Comparison of ENCODE assay signal across 8 mouse cellular contexts in the genomic region with DNA sequence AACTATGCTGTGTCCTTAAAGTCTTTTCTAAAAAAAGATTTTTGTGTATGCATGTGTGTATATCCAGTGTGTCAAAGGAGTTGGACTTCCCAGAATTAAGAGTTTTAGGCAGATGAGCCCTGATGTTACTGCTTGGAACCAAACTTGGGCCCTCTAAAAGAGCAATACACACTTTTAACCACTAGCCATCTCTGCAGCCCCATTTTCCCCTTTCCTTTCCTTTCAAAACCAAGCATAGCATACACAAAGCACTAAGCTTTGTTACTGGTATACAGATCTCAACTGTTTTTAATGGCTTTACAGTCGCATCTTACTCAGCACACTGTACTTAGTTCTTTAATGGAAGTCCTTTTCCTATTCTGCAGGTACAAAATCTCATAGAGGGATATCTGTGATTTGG. TPM values are rescaled to one million over a fixed set of nuclear protein-coding genes. Genes with fewer than 3 reads are reported as not detected.
DNase-seq lines count a peak whose midpoint lies in the region; ATAC-seq and TF ChIP-seq lines count a peak whose summit lies in the region.

No protein-coding gene starts in this region.

- H3K9me3 ChIP-seq in heart, embryonic 10.5 days: no peaks in the 10 kb centered on the region
- no peaks in the 10 kb centered on the region for H3K9me3 ChIP-seq in ES-Bruce4 (replicated peaks; ENCODE audit: control insufficient read depth, insufficient read depth, low read length, poor library complexity, severe bottlenecking)
- H3K9me3 ChIP-seq in forebrain, postnatal 0 days (ENCODE audit: low read length): no peaks in the 10 kb centered on the region

- peaks cover 30% of the 10 kb centered on the region for H3K36me3 ChIP-seq in heart, embryonic 10.5 days
- H3K36me3 ChIP-seq in ES-Bruce4 (ENCODE audit: control insufficient read depth, insufficient read depth, low read length, poor library complexity, severe bottlenecking): peaks cover 2% of the 10 kb centered on the region; the same call in 1 of the 2 replicates
- H3K36me3 ChIP-seq in forebrain, postnatal 0 days (ENCODE audit: insufficient read depth): peaks cover 32% of the 10 kb centered on the region
- peaks cover 9% of the 10 kb centered on the region; the same call in 1 of the 2 replicates for H3K36me3 ChIP-seq in macrophage (ENCODE audit: inconsistent target)

- WGBS in heart, embryonic 10.5 days: 91% methylated on average over 1 of the region's 1 CpGs
- 88% methylated on average over 1 of the region's 1 CpGs for WGBS in forebrain, postnatal 0 days
- WGBS in macrophage (ENCODE audit: missing documents): 86% methylated on average over 1 of the region's 1 CpGs

- DNase-seq in heart, embryonic 10.5 days (ENCODE audit: low spot score): peak; percentile 57
- no peak for DNase-seq in heart, postnatal 4 days
- DNase-seq in forebrain, postnatal 0 days: no peak
- DNase-seq in gastrocnemius, postnatal 10 days: no peak
- no peak for DNase-seq in spleen, adult 18-20 months
- DNase-seq in spleen, postnatal 4 days (ENCODE audit: low spot score in 2 of 2): no peak

- H3K4me2 ChIP-seq in forebrain, postnatal 0 days (ENCODE audit: low read depth): peak overlapping the region; percentile 62

- no peak for ATAC-seq in forebrain, postnatal 0 days

- H3K27ac ChIP-seq in heart, embryonic 10.5 days: peak overlapping the region; percentile 99; the same call in 1 of the 2 replicates
- H3K27ac ChIP-seq in ES-Bruce4 (ENCODE audit: insufficient read depth, low read length) (no peak overlapping the region), macrophage (peak overlapping the region; percentile 96)
- peak overlapping the region; percentile 82 for H3K27ac ChIP-seq in forebrain, postnatal 0 days (ENCODE audit: low read depth, low read length)

- H3K9ac ChIP-seq in ES-Bruce4 (ENCODE audit: low read depth, poor library complexity, severe bottlenecking): peak overlapping the region; percentile 67
- H3K9ac ChIP-seq in forebrain, postnatal 0 days: peak overlapping the region; percentile 72

- no peaks in the 10 kb centered on the region for H3K27me3 ChIP-seq in heart, embryonic 10.5 days (ENCODE audit: insufficient read depth, poor library complexity, severe bottlenecking)
- no peaks in the 10 kb centered on the region for H3K27me3 ChIP-seq in ES-Bruce4 (ENCODE audit: control insufficient read depth, insufficient read depth, low read length, poor library complexity, severe bottlenecking)
- H3K27me3 ChIP-seq in forebrain, postnatal 0 days (ENCODE audit: insufficient read depth, low read length): no peaks in the 10 kb centered on the region

- H3K4me3 ChIP-seq in heart, embryonic 10.5 days: peak overlapping the region; percentile 90
- H3K4me3 ChIP-seq in ES-Bruce4 (ENCODE audit: low read depth, low read length): no peak overlapping the region; the same call in 1 of the 2 replicates
- peak overlapping the region; percentile 52 for H3K4me3 ChIP-seq in forebrain, postnatal 0 days (ENCODE audit: low read depth, low read length)
- H3K4me3 ChIP-seq in macrophage (ENCODE audit: inconsistent target): peak overlapping the region; percentile 89

- H3K4me1 ChIP-seq in heart, embryonic 10.5 days: peaks cover 9% of the 10 kb centered on the region; the same call in 1 of the 2 replicates
- H3K4me1 ChIP-seq in ES-Bruce4 (ENCODE audit: control insufficient read depth, insufficient read depth, low read length): no peaks in the 10 kb centered on the region
- H3K4me1 ChIP-seq in forebrain, postnatal 0 days (ENCODE audit: insufficient read depth): peaks cover 7% of the 10 kb centered on the region

- no peak for TF ChIP-seq POLR2A in ES-Bruce4 (IDR thresholded peaks at IDR 0.05; ENCODE audit: insufficient read depth, low read length)

- TF ChIP-seq CTCF in ES-Bruce4 (IDR thresholded peaks at IDR 0.05; ENCODE audit: low read depth, low read length): no peak
- no peak for TF ChIP-seq CTCF in forebrain, postnatal 0 days (IDR thresholded peaks at IDR 0.05; ENCODE audit: low read depth)

- TF ChIP-seq EP300 in ES-Bruce4 (IDR thresholded peaks at IDR 0.05; ENCODE audit: insufficient read depth, low read depth, low read length): no peak

- peaks cover 17% of the 10 kb centered on the region for H3K79me2 ChIP-seq in macrophage (ENCODE audit: inconsistent target)

RNA-seq across cellular contexts. Expression of a gene that starts 1.4 kb away (rescaled TPM):
- 16.6 and 18.0 TPM in 2 replicates for polyA plus RNA-seq in heart, embryonic 10.5 days (2016; fragmentation: Nextera tagmentation; extraction: Ambion mirVana)
- 10 to 100 TPM; 10.4 to 11.2 TPM for total RNA-seq in heart, postnatal 4 days (2021)
- polyA plus RNA-seq in ES-Bruce4 (2011; ENCODE audit: insufficient read depth, insufficient read length, low read depth, missing spikeins) (12.6 and 13.6 TPM in 2 replicates), macrophage (2018) (8.0 to 12.3 TPM (median 8.9 TPM) in 3 replicates)
- 20.5 and 24.8 TPM in 2 replicates for total RNA-seq in forebrain, postnatal 0 days (2014; rRNA removed)
- 19.6 and 21.9 TPM in 2 replicates for polyA plus RNA-seq in forebrain, postnatal 0 days (2015; fragmentation: Nextera tagmentation; extraction: Ambion mirVana)
- total RNA-seq in macrophage (2018; cell fraction: chromatin; rRNA removed): 10 to 100 TPM in 18 of 26 experiments, 1 to 10 TPM in 8; 3.5 to 42.6 (median 15.7) TPM
- total RNA-seq in macrophage (2018; cell fraction: cytosol; rRNA removed): 10 to 100 TPM in 8 of 26 experiments, 1 to 10 TPM in 18; 3.0 to 14.3 (median 9.1) TPM
- 10 to 100 TPM in 14 of 26 experiments, 1 to 10 TPM in 12; 2.6 to 39.4 (median 12.5) TPM for total RNA-seq in macrophage (2018; cell fraction: nucleus; rRNA removed)
- total RNA-seq in gastrocnemius, postnatal 10 days (2021): 1 to 10 TPM; 8.7 to 9.8 TPM

RNA-seq across cellular contexts. Expression of a gene that starts 13.1 kb away (rescaled TPM):
- 1.1 TPM in 1 of 2 replicates, not detected in the other for polyA plus RNA-seq in heart, embryonic 10.5 days (2016; fragmentation: Nextera tagmentation; extraction: Ambion mirVana)
- total RNA-seq in heart, postnatal 4 days (2021): not detected
- not detected in 2 replicates for polyA plus RNA-seq in ES-Bruce4 (2011; ENCODE audit: insufficient read depth, insufficient read length, low read depth, missing spikeins)
- total RNA-seq in forebrain, postnatal 0 days (2014; rRNA removed): not detected in 2 replicates
- polyA plus RNA-seq in forebrain, postnatal 0 days (2015; fragmentation: Nextera tagmentation; extraction: Ambion mirVana): 0.67 and 2.0 TPM in 2 replicates
- total RNA-seq in macrophage (2018; cell fraction: chromatin; rRNA removed): 1 to 10 TPM in 9 of 26 experiments, not detected in 17; 1.1 to 4.0 (median 2.0) TPM
- total RNA-seq in macrophage (2018; cell fraction: cytosol; rRNA removed): under 1 TPM in 2 of 26 experiments, not detected in 24; 0.20 to 0.31 TPM
- 1 to 10 TPM in 2 of 26 experiments, under 1 TPM in 1, not detected in 23; 0.78 to 2.1 (median 1.0) TPM for total RNA-seq in macrophage (2018; cell fraction: nucleus; rRNA removed)
- polyA plus RNA-seq in macrophage (2018): not detected in 3 replicates
- total RNA-seq in gastrocnemius, postnatal 10 days (2021): not detected

RNA-seq across cellular contexts. Expression of a gene that starts 35.5 kb away (rescaled TPM):
- polyA plus RNA-seq in heart, embryonic 10.5 days (2016; fragmentation: Nextera tagmentation; extraction: Ambion mirVana): 144 and 177 TPM in 2 replicates
- 10 to 100 TPM; 60.2 to 62.3 TPM for total RNA-seq in heart, postnatal 4 days (2021)
- polyA plus RNA-seq in ES-Bruce4 (2011; ENCODE audit: insufficient read depth, insufficient read length, low read depth, missing spikeins) (79.7 and 81.2 TPM in 2 replicates), macrophage (2018) (11.3 to 18.2 TPM (median 14.0 TPM) in 3 replicates)
- total RNA-seq in forebrain, postnatal 0 days (2014; rRNA removed): 201 and 252 TPM in 2 replicates
- 150 and 191 TPM in 2 replicates for polyA plus RNA-seq in forebrain, postnatal 0 days (2015; fragmentation: Nextera tagmentation; extraction: Ambion mirVana)
- 100 to 1,000 TPM in 19 of 26 experiments, 10 to 100 TPM in 7; 49.4 to 334 (median 192) TPM for total RNA-seq in macrophage (2018; cell fraction: chromatin; rRNA removed)
- total RNA-seq in macrophage (2018; cell fraction: cytosol; rRNA removed): 10 to 100 TPM in 11 of 26 experiments, 1 to 10 TPM in 15; 4.2 to 21.6 (median 9.6) TPM
- total RNA-seq in macrophage (2018; cell fraction: nucleus; rRNA removed): 100 to 1,000 TPM in 11 of 26 experiments, 10 to 100 TPM in 15; 27.4 to 211 (median 85.4) TPM
- total RNA-seq in gastrocnemius, postnatal 10 days (2021): 10 to 100 TPM; 34.0 to 50.1 TPM

RNA-seq across cellular contexts. Expression of a gene that starts 42.6 kb away (rescaled TPM):
- 55.4 and 57.8 TPM in 2 replicates for polyA plus RNA-seq in heart, embryonic 10.5 days (2016; fragmentation: Nextera tagmentation; extraction: Ambion mirVana)
- total RNA-seq in heart, postnatal 4 days (2021): 10 to 100 TPM; 52.5 TPM
- polyA plus RNA-seq in ES-Bruce4 (2011; ENCODE audit: insufficient read depth, insufficient read length, low read depth, missing spikeins): 50.1 and 51.7 TPM in 2 replicates
- 105 and 113 TPM in 2 replicates for total RNA-seq in forebrain, postnatal 0 days (2014; rRNA removed)
- polyA plus RNA-seq in forebrain, postnatal 0 days (2015; fragmentation: Nextera tagmentation; extraction: Ambion mirVana): 90.1 and 99.2 TPM in 2 replicates
- total RNA-seq in macrophage (2018; cell fraction: chromatin; rRNA removed): 10 to 100 TPM in 19 of 26 experiments, 1 to 10 TPM in 7; 4.0 to 68.5 (median 23.6) TPM
- total RNA-seq in macrophage (2018; cell fraction: cytosol; rRNA removed): 100 to 1,000 TPM in 16 of 26 experiments, 10 to 100 TPM in 10; 71.2 to 169 (median 108) TPM
- 100 to 1,000 TPM in 11 of 26 experiments, 10 to 100 TPM in 15; 38.8 to 158 (median 98.4) TPM for total RNA-seq in macrophage (2018; cell fraction: nucleus; rRNA removed)
- polyA plus RNA-seq in macrophage (2018): 69.4 to 127 TPM (median 122 TPM) in 3 replicates
- 10 to 100 TPM; 67.0 to 71.2 TPM for total RNA-seq in gastrocnemius, postnatal 10 days (2021)
